Mouse (Mus musculus) forebrain, embryonic 11.5 days (tissue): ENCODE results near the gene Pqlc3. TPM values are rescaled to one million over a fixed set of nuclear protein-coding genes. Genes with fewer than 3 reads are reported as not detected.

ENCODE experiments used
- ATAC-seq: fragments of 200-750 bp; cut with Nextera tagmentation; replicated peaks from 2 replicates; pipeline ENCODE4 v1.8.0; 2017; ENCODE audit warnings: moderate TSS enrichment; ENCODE audit not compliant: low FRiP score
- DNase-seq: peaks from one replicate; pipeline ENCODE4 v3.0.0-alpha.2; 2017; ENCODE audit warnings: low spot score
- H3K27ac ChIP-seq: fragments of 300-500 bp; sonication (generic); 2 replicates; pipeline ENCODE4 v1.5.1; 2014; ENCODE audit warnings: low read depth, low read length
- H3K27me3 ChIP-seq: fragments of 300-500 bp; sonication (generic); 2 replicates; pipeline ENCODE4 v1.6.1; 2014; ENCODE audit warnings: mild to moderate bottlenecking, low read length, mixed read lengths; ENCODE audit not compliant: control insufficient read depth, insufficient read depth
- H3K36me3 ChIP-seq: fragments of 300-500 bp; sonication (generic); 2 replicates; pipeline ENCODE4 v1.6.1; 2014; ENCODE audit warnings: mild to moderate bottlenecking, low read length, moderate library complexity, mixed read lengths; ENCODE audit not compliant: control insufficient read depth, insufficient read depth
- H3K4me1 ChIP-seq: fragments of 300-500 bp; sonication (generic); replicated peaks from 2 replicates; pipeline ENCODE4 v1.6.1; 2014; ENCODE audit warnings: low read length, mixed read lengths; ENCODE audit not compliant: control insufficient read depth, insufficient read depth
- H3K4me2 ChIP-seq: fragments of 300-500 bp; sonication (generic); 2 replicates; pipeline ENCODE4 v1.6.1; 2014; ENCODE audit warnings: low read depth, mild to moderate bottlenecking, low read length, moderate library complexity, mixed read lengths; ENCODE audit not compliant: severe bottlenecking
- H3K4me3 ChIP-seq: fragments of 300-500 bp; sonication (generic); 2 replicates; pipeline ENCODE4 v1.5.1; 2014; ENCODE audit warnings: low read depth, low read length
- H3K9ac ChIP-seq: fragments of 300-500 bp; sonication (generic); 2 replicates; pipeline ENCODE4 v1.6.1; 2014; ENCODE audit warnings: low read length
- H3K9me3 ChIP-seq: fragments of 300-500 bp; sonication (generic); 2 replicates; pipeline ENCODE4 v1.6.1; 2016; ENCODE audit warnings: low read length, mixed read lengths; ENCODE audit not compliant: control insufficient read depth
- WGBS: fragments of 180-500 bp; shearing (Covaris S2); extraction: QIAGEN DNeasy Blood & Tissue Kit; methylation state at CpG from one replicate; pipeline ENCODE4 v1.1.7; 2014; 5-methylcytosine and 5-hydroxymethylcytosine counted together
- polyA plus RNA-seq: library from polyadenylated mRNA; unstranded; fragments of >200 nt; fragmentation: Nextera tagmentation; extraction: Ambion mirVana; gene quantifications from 2 replicates; pipeline ENCODE4 v1.2.1, GENCODE M21; 2014

Gene Pqlc3
- polyA plus RNA-seq, 1 experiment from 2014 or later: 3.5 TPM

GRCm38 (mm10) chr12:17015711-17016110 is 15.5 kb upstream of the Pqlc3 start:
- WGBS: 95% methylated on average over 2 of the region's 2 CpGs
- H3K4me1 ChIP-seq: no peaks in the 10 kb centered on the region
- no peak overlapping the region for H3K9ac ChIP-seq
- H3K27me3 ChIP-seq: no peaks in the 10 kb centered on the region
- no peak overlapping the region for H3K4me2 ChIP-seq
- no peaks in the 10 kb centered on the region for H3K36me3 ChIP-seq
- no peak overlapping the region for H3K27ac ChIP-seq
- H3K4me3 ChIP-seq: no peak overlapping the region
- no peak for DNase-seq
- ATAC-seq: no peak
- H3K9me3 ChIP-seq: no peaks in the 10 kb centered on the region

GRCm38 (mm10) chr12:17012067-17012899 is 12.1 kb upstream of the Pqlc3 start:
- H3K4me3 ChIP-seq: no peak overlapping the region
- no peak overlapping the region for H3K9ac ChIP-seq
- no peak overlapping the region for H3K27ac ChIP-seq
- no peaks in the 10 kb centered on the region; the same call in 1 of the 2 replicates for H3K9me3 ChIP-seq
- H3K27me3 ChIP-seq: no peaks in the 10 kb centered on the region
- no peak overlapping the region for H3K4me2 ChIP-seq
- ATAC-seq: peak; percentile 52
- no peak for DNase-seq
- no peaks in the 10 kb centered on the region for H3K36me3 ChIP-seq
- H3K4me1 ChIP-seq: no peaks in the 10 kb centered on the region
- 84% methylated on average over 2 of the region's 2 CpGs for WGBS

- no peak within 1 kb of the TSS for H3K27ac ChIP-seq
- ATAC-seq: peak; percentile 69
- WGBS: 5% methylated on average over 29 of the region's 29 CpGs
- H3K9ac ChIP-seq: peak within 1 kb of the TSS; percentile 52
- H3K4me1 ChIP-seq: no peaks in the 10 kb centered on the region
- no peaks in the 10 kb centered on the region for H3K36me3 ChIP-seq
- H3K4me2 ChIP-seq: peak within 1 kb of the TSS; percentile 61
- H3K27me3 ChIP-seq: no peaks in the 10 kb centered on the region
- peak; percentile 92 for DNase-seq
- H3K9me3 ChIP-seq: no peaks in the 10 kb centered on the region; the same call in 1 of the 2 replicates
- peak within 1 kb of the TSS; percentile 29 for H3K4me3 ChIP-seq
Measured at GRCm38 (mm10) chr12:17011100-17011870, 11.1 kb upstream of the Pqlc3 start, which contains the start of gene 2410004P03Rik. 2410004P03Rik (minus strand) TSS chr12:17011727.

- no peak for ATAC-seq
- Histone ChIP-seq H3K9me3 (no peaks in the 10 kb centered on the region; the same call in 1 of the 2 replicates), H3K4me2 (no peak overlapping the region), H3K9ac (no peak overlapping the region), H3K27me3 (no peaks in the 10 kb centered on the region), H3K27ac (no peak overlapping the region), H3K36me3 (no peaks in the 10 kb centered on the region), H3K4me3 (no peak overlapping the region), H3K4me1 (no peaks in the 10 kb centered on the region)
- 95% methylated on average over 6 of the region's 6 CpGs for WGBS
- DNase-seq: no peak
Measured at GRCm38 (mm10) chr12:17009466-17009865, 9.3 kb upstream of the Pqlc3 start.

GRCm38 (mm10) chr12:17001211-17001610 is 1.0 kb upstream of the Pqlc3 start:
- WGBS: 44% methylated on average over 4 of the region's 4 CpGs
- Histone ChIP-seq H3K4me2 (no peak overlapping the region), H3K27me3 (peaks cover 10% of the 10 kb centered on the region), H3K4me1 (no peaks in the 10 kb centered on the region), H3K27ac (no peak overlapping the region), H3K4me3 (no peak overlapping the region), H3K9ac (no peak overlapping the region), H3K9me3 (no peaks in the 10 kb centered on the region), H3K36me3 (no peaks in the 10 kb centered on the region)
- no peak for DNase-seq
- no peak for ATAC-seq

GRCm38 (mm10) chr12:17000628-17001027 is 420 bp upstream of the Pqlc3 start:
- H3K9ac ChIP-seq: no peak overlapping the region
- peaks cover 10% of the 10 kb centered on the region for H3K27me3 ChIP-seq
- H3K9me3 ChIP-seq: no peaks in the 10 kb centered on the region
- H3K4me3 ChIP-seq: no peak overlapping the region
- H3K4me1 ChIP-seq: no peaks in the 10 kb centered on the region
- DNase-seq: no peak
- ATAC-seq: no peak
- 52% methylated on average over 6 of the region's 6 CpGs for WGBS
- H3K27ac ChIP-seq: no peak overlapping the region
- H3K36me3 ChIP-seq: no peaks in the 10 kb centered on the region
- H3K4me2 ChIP-seq: no peak overlapping the region

GRCm38 (mm10) chr12:16999146-16999545 is 1.1 kb downstream of the Pqlc3 start:
- ATAC-seq (no peak), DNase-seq (peak; percentile 52)
- no peaks in the 10 kb centered on the region for H3K9me3 ChIP-seq
- H3K9ac ChIP-seq: no peak overlapping the region; the same call in 1 of the 2 replicates
- H3K27ac ChIP-seq: no peak overlapping the region
- no peaks in the 10 kb centered on the region for H3K36me3 ChIP-seq
- no peaks in the 10 kb centered on the region for H3K4me1 ChIP-seq
- H3K4me3 ChIP-seq: peak overlapping the region; percentile 48; the same call in 1 of the 2 replicates
- H3K27me3 ChIP-seq: peaks cover 10% of the 10 kb centered on the region
- H3K4me2 ChIP-seq: peak overlapping the region; percentile 80
- 6% methylated on average over 10 of the region's 10 CpGs for WGBS

GRCm38 (mm10) chr12:16996886-16997462 is 3.2 kb downstream of the Pqlc3 start:
- H3K4me3 ChIP-seq: no peak overlapping the region
- DNase-seq: no peak
- no peak overlapping the region for H3K27ac ChIP-seq
- ATAC-seq: no peak
- H3K9ac ChIP-seq: no peak overlapping the region
- peaks cover 10% of the 10 kb centered on the region for H3K27me3 ChIP-seq
- 91% methylated on average over 5 of the region's 5 CpGs for WGBS
- H3K36me3 ChIP-seq: no peaks in the 10 kb centered on the region
- no peak overlapping the region for H3K4me2 ChIP-seq
- no peaks in the 10 kb centered on the region for H3K4me1 ChIP-seq
- no peaks in the 10 kb centered on the region for H3K9me3 ChIP-seq
